Mouse (Mus musculus): Measurements from ENCODE around the gene Plin2. TPM values are rescaled to one million over a fixed set of nuclear protein-coding genes. Genes with fewer than 3 reads are reported as not detected.
"Not testable (repeated sequence)": the region's sequence is repeated elsewhere in the genome, so short reads cannot be mapped to it uniquely, and the experiment has no call there.

Plin2 gene
- polyA plus RNA-seq, 1 experiment from 2014 or later = 152 TPM

DNA sequence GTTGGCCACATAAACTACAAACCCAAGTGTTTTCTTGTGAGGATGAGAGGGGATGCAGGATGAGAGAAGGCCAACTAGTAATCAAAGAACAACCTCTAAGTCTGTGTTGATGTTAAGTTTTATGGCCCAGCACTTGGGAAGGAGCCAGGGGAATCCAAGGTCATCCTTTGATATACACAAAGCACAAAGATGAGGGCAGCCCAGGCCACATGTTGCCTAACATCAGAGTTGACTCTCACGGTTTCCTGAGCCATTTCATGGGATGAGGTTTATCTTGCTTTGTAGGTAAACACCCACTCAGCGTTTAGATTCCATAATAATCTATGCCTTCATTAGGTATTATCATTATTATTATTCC, 16.1 kb upstream of the Plin2 start:
- no peak overlapping the region for H3K9ac ChIP-seq (ENCODE audit: low read length)
- H3K9me3 ChIP-seq (ENCODE audit: control insufficient read depth, low read length) = no peaks in the 10 kb centered on the region
- peak overlapping the region; percentile 47; the same call in 1 of the 2 replicates for H3K27ac ChIP-seq (ENCODE audit: low read length)
- H3K36me3 ChIP-seq (ENCODE audit: control insufficient read depth, insufficient read depth, low read length) = no peaks in the 10 kb centered on the region
- H3K27me3 ChIP-seq (ENCODE audit: control insufficient read depth, insufficient read depth, low read depth, low read length) = no peaks in the 10 kb centered on the region
- H3K4me2 ChIP-seq (ENCODE audit: low read depth, low read length) = no peak overlapping the region
- ATAC-seq (ENCODE audit: low read depth) = no peak
- no peak overlapping the region for H3K4me3 ChIP-seq (ENCODE audit: low read length)
- WGBS = 43% methylated on average over 2 of the region's 2 CpGs
- H3K4me1 ChIP-seq (replicated peaks; ENCODE audit: control insufficient read depth, insufficient read depth, low read length) = peaks cover 21% of the 10 kb centered on the region

GRCm38 (mm10) chr4:86685231-86686008, 15.6 kb upstream of the Plin2 start:
- H3K4me2 ChIP-seq (ENCODE audit: low read depth, low read length) = no peak overlapping the region

GRCm38 (mm10) chr4:86684806-86685205, 14.9 kb upstream of the Plin2 start:
- peaks cover 9% of the 10 kb centered on the region for H3K4me1 ChIP-seq (replicated peaks; ENCODE audit: control insufficient read depth, insufficient read depth, low read length)
- no peak overlapping the region for H3K4me3 ChIP-seq (ENCODE audit: low read length)
- no peak for ATAC-seq (ENCODE audit: low read depth)
- WGBS = 67% methylated on average over 6 of the region's 6 CpGs
- no peak overlapping the region for H3K9ac ChIP-seq (ENCODE audit: low read length)
- H3K9me3 ChIP-seq (ENCODE audit: control insufficient read depth, low read length) = no peaks in the 10 kb centered on the region
- H3K27me3 ChIP-seq (ENCODE audit: control insufficient read depth, insufficient read depth, low read depth, low read length) = no peaks in the 10 kb centered on the region
- H3K27ac ChIP-seq (ENCODE audit: low read length) = no peak overlapping the region
- no peaks in the 10 kb centered on the region for H3K36me3 ChIP-seq (ENCODE audit: control insufficient read depth, insufficient read depth, low read length)
- H3K4me2 ChIP-seq (ENCODE audit: low read depth, low read length) = no peak overlapping the region

More at GRCm38 (mm10) chr4:86685231-86686008, 15.6 kb upstream of the Plin2 start:
- 51% methylated on average over 11 of the region's 11 CpGs for WGBS
- ATAC-seq (ENCODE audit: low read depth) = peak; percentile 14; the same call in 1 of the 2 replicates
- H3K9ac ChIP-seq (ENCODE audit: low read length) = no peak overlapping the region
- no peaks in the 10 kb centered on the region for H3K27me3 ChIP-seq (ENCODE audit: control insufficient read depth, insufficient read depth, low read depth, low read length)
- H3K4me1 ChIP-seq (replicated peaks; ENCODE audit: control insufficient read depth, insufficient read depth, low read length) = peaks cover 15% of the 10 kb centered on the region
- H3K36me3 ChIP-seq (ENCODE audit: control insufficient read depth, insufficient read depth, low read length) = no peaks in the 10 kb centered on the region
- no peaks in the 10 kb centered on the region for H3K9me3 ChIP-seq (ENCODE audit: control insufficient read depth, low read length)
- peak overlapping the region; percentile 47 for H3K27ac ChIP-seq (ENCODE audit: low read length)
- H3K4me3 ChIP-seq (ENCODE audit: low read length) = no peak overlapping the region

DNA sequence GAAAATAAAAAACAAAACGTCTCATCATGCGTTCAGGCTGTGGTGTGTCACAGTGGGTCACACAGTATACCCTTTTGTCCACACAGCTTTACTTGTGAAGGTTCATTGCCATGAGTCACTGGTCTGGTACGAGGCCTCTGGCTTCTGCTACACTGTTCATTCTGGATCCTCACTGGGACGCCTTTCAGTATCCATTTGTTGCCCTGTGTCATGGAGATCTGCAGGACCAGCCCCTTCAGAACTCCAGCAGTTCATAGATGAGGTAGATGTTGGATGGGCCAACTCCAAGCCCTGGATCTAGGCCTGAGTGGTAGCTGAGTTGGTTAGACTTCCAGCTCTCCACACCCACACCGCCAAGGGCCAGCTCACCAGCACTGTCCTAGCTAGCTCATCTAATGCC, 13.9 kb upstream of the Plin2 start:
- H3K4me2 ChIP-seq (ENCODE audit: low read depth, low read length) = no peak overlapping the region

GRCm38 (mm10) chr4:86683280-86683679, 13.4 kb upstream of the Plin2 start:
- no peaks in the 10 kb centered on the region for H3K27me3 ChIP-seq (ENCODE audit: control insufficient read depth, insufficient read depth, low read depth, low read length)
- H3K27ac ChIP-seq (ENCODE audit: low read length) = no peak overlapping the region
- no peak overlapping the region for H3K4me2 ChIP-seq (ENCODE audit: low read depth, low read length)
- 82% methylated on average over 5 of the region's 5 CpGs for WGBS
- ATAC-seq (ENCODE audit: low read depth) = no peak
- no peak overlapping the region for H3K9ac ChIP-seq (ENCODE audit: low read length)
- H3K4me3 ChIP-seq (ENCODE audit: low read length) = no peak overlapping the region
- H3K4me1 ChIP-seq (replicated peaks; ENCODE audit: control insufficient read depth, insufficient read depth, low read length) = peaks cover 6% of the 10 kb centered on the region
- no peaks in the 10 kb centered on the region for H3K36me3 ChIP-seq (ENCODE audit: control insufficient read depth, insufficient read depth, low read length)
- H3K9me3 ChIP-seq (ENCODE audit: control insufficient read depth, low read length) = no peaks in the 10 kb centered on the region

More for the DNA sequence above, 13.9 kb upstream of the Plin2 start:
- H3K27ac ChIP-seq (ENCODE audit: low read length) = no peak overlapping the region
- H3K27me3 ChIP-seq (ENCODE audit: control insufficient read depth, insufficient read depth, low read depth, low read length) = no peaks in the 10 kb centered on the region
- H3K4me1 ChIP-seq (replicated peaks; ENCODE audit: control insufficient read depth, insufficient read depth, low read length) = peaks cover 6% of the 10 kb centered on the region
- H3K4me3 ChIP-seq (ENCODE audit: low read length) = no peak overlapping the region
- no peak for ATAC-seq (ENCODE audit: low read depth)
- H3K9me3 ChIP-seq (ENCODE audit: control insufficient read depth, low read length) = no peaks in the 10 kb centered on the region
- no peaks in the 10 kb centered on the region for H3K36me3 ChIP-seq (ENCODE audit: control insufficient read depth, insufficient read depth, low read length)
- WGBS = 87% methylated on average over 5 of the region's 5 CpGs
- H3K9ac ChIP-seq (ENCODE audit: low read length) = no peak overlapping the region

DNA sequence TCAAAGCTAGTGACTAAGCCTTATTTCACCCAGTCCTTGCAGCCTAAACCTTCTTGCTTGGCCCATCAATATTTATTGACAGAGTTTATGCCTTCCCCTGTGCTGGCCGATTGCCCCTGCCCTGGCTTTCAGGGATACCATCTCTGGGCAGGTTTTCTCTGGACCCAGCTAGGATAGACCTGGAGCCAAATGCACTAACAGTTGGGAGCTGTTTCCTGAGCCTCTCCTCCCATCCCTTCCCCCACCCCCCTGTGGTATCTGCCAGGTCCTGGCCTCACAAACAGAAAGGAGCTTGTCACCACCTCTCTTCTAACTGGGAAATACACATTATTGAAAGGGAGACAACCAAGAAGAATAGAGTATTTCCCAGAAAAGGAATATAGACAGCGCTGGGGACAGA, 12.0 kb upstream of the Plin2 start:
- H3K4me2 ChIP-seq (ENCODE audit: low read depth, low read length) = no peak overlapping the region
- H3K27me3 ChIP-seq (ENCODE audit: control insufficient read depth, insufficient read depth, low read depth, low read length) = no peaks in the 10 kb centered on the region
- WGBS = 71% methylated on average over 2 of the region's 2 CpGs
- H3K36me3 ChIP-seq (ENCODE audit: control insufficient read depth, insufficient read depth, low read length) = no peaks in the 10 kb centered on the region
- H3K9me3 ChIP-seq (ENCODE audit: control insufficient read depth, low read length) = no peaks in the 10 kb centered on the region
- H3K9ac ChIP-seq (ENCODE audit: low read length) = no peak overlapping the region
- ATAC-seq (ENCODE audit: low read depth) = no peak
- no peak overlapping the region for H3K4me3 ChIP-seq (ENCODE audit: low read length)
- H3K27ac ChIP-seq (ENCODE audit: low read length) = no peak overlapping the region
- peaks cover 6% of the 10 kb centered on the region for H3K4me1 ChIP-seq (replicated peaks; ENCODE audit: control insufficient read depth, insufficient read depth, low read length)

DNA sequence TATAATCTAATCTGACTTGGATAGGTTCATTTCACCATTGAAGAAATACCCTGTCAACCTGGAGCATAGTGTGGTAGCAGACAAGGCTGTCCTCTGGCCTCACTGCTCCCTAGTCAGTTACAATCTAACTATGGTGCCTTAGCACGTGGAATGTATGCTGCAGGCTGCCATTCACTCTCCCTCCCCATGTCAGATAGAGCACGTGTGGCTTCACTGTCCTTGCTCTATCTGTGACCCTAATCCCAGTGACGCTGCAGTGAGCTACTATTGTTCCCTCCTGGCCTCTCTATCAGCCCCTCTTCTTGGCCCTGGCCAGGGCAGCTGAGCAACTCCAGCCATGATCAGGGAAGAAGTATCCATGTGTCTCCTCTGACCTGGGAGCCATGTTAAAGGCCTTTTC, 11.6 kb upstream of the Plin2 start:
- Histone ChIP-seq H3K27ac (ENCODE audit: low read length) (no peak overlapping the region), H3K9ac (ENCODE audit: low read length) (no peak overlapping the region), H3K27me3 (ENCODE audit: control insufficient read depth, insufficient read depth, low read depth, low read length) (no peaks in the 10 kb centered on the region), H3K4me3 (ENCODE audit: low read length) (no peak overlapping the region), H3K4me2 (ENCODE audit: low read depth, low read length) (no peak overlapping the region), H3K36me3 (ENCODE audit: control insufficient read depth, insufficient read depth, low read length) (no peaks in the 10 kb centered on the region), H3K4me1 (replicated peaks; ENCODE audit: control insufficient read depth, insufficient read depth, low read length) (peaks cover 6% of the 10 kb centered on the region), H3K9me3 (ENCODE audit: control insufficient read depth, low read length) (no peaks in the 10 kb centered on the region)
- 38% methylated on average over 3 of the region's 3 CpGs for WGBS
- ATAC-seq (ENCODE audit: low read depth) = no peak

DNA sequence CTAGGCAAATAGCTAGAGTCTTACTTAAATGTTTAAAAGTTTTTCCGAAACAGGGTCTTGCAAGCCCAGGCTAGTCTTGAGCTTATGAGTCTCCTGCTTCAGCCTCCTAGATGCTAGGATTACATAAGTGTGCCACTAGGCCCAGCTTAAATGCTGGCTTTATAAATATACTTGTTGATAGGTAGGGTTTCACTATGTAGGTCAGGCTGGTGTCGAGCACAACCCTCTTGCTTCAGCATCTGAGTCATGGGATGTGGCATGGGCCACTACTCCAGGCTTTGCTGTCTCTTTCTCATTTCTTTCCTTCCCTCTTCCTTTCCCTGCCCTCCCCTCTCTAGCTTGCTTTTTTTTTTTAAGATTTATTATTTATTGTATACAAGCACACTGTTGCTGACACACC, 9.8 kb upstream of the Plin2 start:
- no peak overlapping the region for H3K27ac ChIP-seq (ENCODE audit: low read length)
- H3K4me2 ChIP-seq (ENCODE audit: low read depth, low read length) = no peak overlapping the region
- H3K9me3 ChIP-seq (ENCODE audit: control insufficient read depth, low read length) = no peaks in the 10 kb centered on the region
- no peaks in the 10 kb centered on the region for H3K36me3 ChIP-seq (ENCODE audit: control insufficient read depth, insufficient read depth, low read length)
- H3K4me3 ChIP-seq (ENCODE audit: low read length) = no peak overlapping the region
- 89% methylated on average over 2 of the region's 2 CpGs for WGBS
- no peaks in the 10 kb centered on the region for H3K27me3 ChIP-seq (ENCODE audit: control insufficient read depth, insufficient read depth, low read depth, low read length)
- no peaks in the 10 kb centered on the region for H3K4me1 ChIP-seq (replicated peaks; ENCODE audit: control insufficient read depth, insufficient read depth, low read length)
- no peak overlapping the region for H3K9ac ChIP-seq (ENCODE audit: low read length)
- no peak for ATAC-seq (ENCODE audit: low read depth)

DNA sequence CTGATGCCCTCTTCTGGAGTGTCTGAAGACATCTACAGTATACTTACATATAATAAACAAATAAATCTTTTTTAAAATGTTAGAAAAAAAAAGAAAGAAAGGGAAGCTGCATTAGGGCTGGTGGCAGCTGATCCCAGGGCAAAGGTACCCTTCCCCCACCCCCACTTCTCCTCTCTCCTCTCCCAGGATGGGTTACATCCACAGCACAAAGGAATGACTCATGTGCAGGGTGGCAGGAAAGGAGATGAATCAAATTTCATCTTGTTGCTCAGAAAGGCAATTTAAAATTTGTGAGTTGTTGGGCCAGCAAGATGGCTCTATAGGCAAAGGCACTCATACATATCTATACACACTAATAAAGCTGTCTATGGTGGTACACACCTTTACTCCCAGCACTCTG, 6.9 kb upstream of the Plin2 start:
- no peak overlapping the region for H3K4me2 ChIP-seq (ENCODE audit: low read depth, low read length)
- H3K27me3 ChIP-seq (ENCODE audit: control insufficient read depth, insufficient read depth, low read depth, low read length) = no peaks in the 10 kb centered on the region
- no peaks in the 10 kb centered on the region for H3K36me3 ChIP-seq (ENCODE audit: control insufficient read depth, insufficient read depth, low read length)
- H3K4me1 ChIP-seq (replicated peaks; ENCODE audit: control insufficient read depth, insufficient read depth, low read length) = no peaks in the 10 kb centered on the region; the same call in 1 of the 2 replicates
- ATAC-seq (ENCODE audit: low read depth) = no peak
- H3K9me3 ChIP-seq (ENCODE audit: control insufficient read depth, low read length) = no peaks in the 10 kb centered on the region
- H3K9ac ChIP-seq (ENCODE audit: low read length) = no peak overlapping the region
- no peak overlapping the region for H3K4me3 ChIP-seq (ENCODE audit: low read length)
- no peak overlapping the region for H3K27ac ChIP-seq (ENCODE audit: low read length)

DNA sequence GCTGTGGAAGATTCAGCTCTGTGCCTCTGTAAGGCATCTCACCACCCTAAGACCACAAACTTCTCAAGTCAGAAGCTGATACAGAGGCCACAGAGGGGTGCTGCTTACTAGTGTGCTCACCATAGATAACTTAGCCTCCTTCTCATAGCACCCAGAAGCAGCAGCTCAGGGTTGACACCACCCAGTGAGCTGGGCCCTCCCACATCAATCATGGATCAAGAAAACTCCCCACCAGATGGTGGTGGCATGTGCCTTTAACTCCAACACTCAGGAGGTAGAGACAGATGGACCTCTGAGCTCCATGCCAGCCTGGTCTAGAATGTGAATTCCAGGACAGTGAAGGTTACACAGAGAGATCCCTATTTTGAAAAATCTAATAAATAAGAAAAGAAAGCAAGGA, 4.9 kb upstream of the Plin2 start:
- H3K4me3 ChIP-seq (ENCODE audit: low read length); H3K9me3 ChIP-seq (ENCODE audit: control insufficient read depth, low read length); H3K4me2 ChIP-seq (ENCODE audit: low read depth, low read length); ATAC-seq (ENCODE audit: low read depth); H3K27me3 ChIP-seq (ENCODE audit: control insufficient read depth, insufficient read depth, low read depth, low read length); H3K27ac ChIP-seq (ENCODE audit: low read length); H3K36me3 ChIP-seq (ENCODE audit: control insufficient read depth, insufficient read depth, low read length); H3K9ac ChIP-seq (ENCODE audit: low read length); H3K4me1 ChIP-seq (replicated peaks; ENCODE audit: control insufficient read depth, insufficient read depth, low read length): not testable (repeated sequence)
